Mouse (Mus musculus): ENCODE measurements at regions not wholly inside any gene's neighbourhood (a gene's known extent, or its start where the extent isn't known, plus 50 kb on each side); places are given as distances from the start of the nearest gene placed in this dataset.
A peak's percentile ranks its signal among the peaks of the same experiment; 100 is the strongest.

DNA sequence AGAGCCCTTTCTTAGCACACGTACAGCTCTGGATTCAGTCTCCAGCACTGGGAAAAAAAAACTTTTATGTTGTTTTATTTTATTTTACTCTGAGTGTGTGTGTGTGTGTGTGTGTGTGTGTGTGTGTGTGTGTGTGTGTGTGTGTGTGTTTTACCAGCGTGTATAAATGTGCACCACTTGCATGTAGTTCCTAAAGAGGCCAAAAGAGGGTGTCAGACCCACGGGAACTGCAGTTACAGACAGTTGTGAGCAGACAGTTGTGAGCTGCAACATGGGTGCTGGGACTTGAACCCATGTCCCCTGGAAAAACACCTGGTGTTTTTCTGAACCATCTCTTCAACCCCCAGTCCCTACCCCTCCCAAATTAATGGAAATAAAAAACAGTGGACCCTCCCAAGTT lies 165.1 kb upstream of the Plekha5 start:
- no peak overlapping the region for H3K4me3 ChIP-seq (ENCODE audit: low read depth, low read length)
- TF ChIP-seq POLR2A (IDR thresholded peaks at IDR 0.05; ENCODE audit: insufficient read depth, low read length): no peak
- TF ChIP-seq CTCF (IDR thresholded peaks at IDR 0.05; ENCODE audit: low read depth, low read length): peak; percentile 40
- no peak for TF ChIP-seq EP300 (IDR thresholded peaks at IDR 0.05; ENCODE audit: insufficient read depth, low read depth, low read length)

GRCm38 (mm10) chr6:140258101-140258500 lies 165.8 kb upstream of the Plekha5 start:
- TF ChIP-seq POLR2A (IDR thresholded peaks at IDR 0.05; ENCODE audit: insufficient read depth, low read length): no peak
- no peak for TF ChIP-seq EP300 (IDR thresholded peaks at IDR 0.05; ENCODE audit: insufficient read depth, low read depth, low read length)
- TF ChIP-seq CTCF (IDR thresholded peaks at IDR 0.05; ENCODE audit: low read depth, low read length): no peak
- H3K4me1 ChIP-seq (ENCODE audit: control insufficient read depth, insufficient read depth, low read length): peaks cover 2% of the 10 kb centered on the region
- H3K9me3 ChIP-seq (replicated peaks; ENCODE audit: control insufficient read depth, insufficient read depth, low read length, poor library complexity, severe bottlenecking): no peaks in the 10 kb centered on the region
- no peaks in the 10 kb centered on the region for H3K36me3 ChIP-seq (ENCODE audit: control insufficient read depth, insufficient read depth, low read length, poor library complexity, severe bottlenecking)
- no peak overlapping the region for H3K27ac ChIP-seq (ENCODE audit: insufficient read depth, low read length)
- H3K4me3 ChIP-seq (ENCODE audit: low read depth, low read length): no peak overlapping the region
- H3K9ac ChIP-seq (ENCODE audit: low read depth, poor library complexity, severe bottlenecking): no peak overlapping the region
- no peaks in the 10 kb centered on the region for H3K27me3 ChIP-seq (ENCODE audit: control insufficient read depth, insufficient read depth, low read length, poor library complexity, severe bottlenecking)

More for the DNA sequence above, 165.1 kb upstream of the Plekha5 start:
- Histone ChIP-seq H3K36me3 (ENCODE audit: control insufficient read depth, insufficient read depth, low read length, poor library complexity, severe bottlenecking) (no peaks in the 10 kb centered on the region), H3K9me3 (replicated peaks; ENCODE audit: control insufficient read depth, insufficient read depth, low read length, poor library complexity, severe bottlenecking) (no peaks in the 10 kb centered on the region), H3K27me3 (ENCODE audit: control insufficient read depth, insufficient read depth, low read length, poor library complexity, severe bottlenecking) (no peaks in the 10 kb centered on the region), H3K27ac (ENCODE audit: insufficient read depth, low read length) (no peak overlapping the region), H3K9ac (ENCODE audit: low read depth, poor library complexity, severe bottlenecking) (no peak overlapping the region), H3K4me1 (ENCODE audit: control insufficient read depth, insufficient read depth, low read length) (peaks cover 2% of the 10 kb centered on the region)

DNA sequence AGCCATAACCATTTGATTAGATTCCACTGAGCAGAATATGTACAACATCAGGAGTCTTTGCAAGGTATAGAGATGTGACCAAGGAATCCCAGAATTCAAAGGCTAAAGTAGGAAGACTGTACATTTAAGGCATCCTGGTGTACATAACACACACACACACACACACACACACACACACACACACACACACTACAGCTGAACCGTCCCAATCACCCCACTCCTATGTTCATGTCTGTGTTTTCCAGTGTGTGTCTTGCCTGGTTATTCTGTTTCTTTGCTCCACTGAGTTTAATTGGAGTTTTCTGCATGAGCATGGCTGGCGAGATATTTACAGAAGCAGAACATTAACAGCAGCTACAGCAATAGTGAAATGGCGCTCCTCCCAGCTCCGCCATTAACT lies 172.3 kb upstream of the Plekha5 start:
- H3K9me3 ChIP-seq (replicated peaks; ENCODE audit: control insufficient read depth, insufficient read depth, low read length, poor library complexity, severe bottlenecking): no peaks in the 10 kb centered on the region
- H3K4me3 ChIP-seq (ENCODE audit: low read depth, low read length): no peak overlapping the region
- H3K27me3 ChIP-seq (ENCODE audit: control insufficient read depth, insufficient read depth, low read length, poor library complexity, severe bottlenecking): no peaks in the 10 kb centered on the region
- TF ChIP-seq CTCF (IDR thresholded peaks at IDR 0.05; ENCODE audit: low read depth, low read length) (no peak), POLR2A (IDR thresholded peaks at IDR 0.05; ENCODE audit: insufficient read depth, low read length) (no peak), EP300 (IDR thresholded peaks at IDR 0.05; ENCODE audit: insufficient read depth, low read depth, low read length) (no peak)
- H3K9ac ChIP-seq (ENCODE audit: low read depth, poor library complexity, severe bottlenecking): no peak overlapping the region
- no peaks in the 10 kb centered on the region for H3K36me3 ChIP-seq (ENCODE audit: control insufficient read depth, insufficient read depth, low read length, poor library complexity, severe bottlenecking)
- no peak overlapping the region for H3K27ac ChIP-seq (ENCODE audit: insufficient read depth, low read length)
- no peaks in the 10 kb centered on the region for H3K4me1 ChIP-seq (ENCODE audit: control insufficient read depth, insufficient read depth, low read length)

DNA sequence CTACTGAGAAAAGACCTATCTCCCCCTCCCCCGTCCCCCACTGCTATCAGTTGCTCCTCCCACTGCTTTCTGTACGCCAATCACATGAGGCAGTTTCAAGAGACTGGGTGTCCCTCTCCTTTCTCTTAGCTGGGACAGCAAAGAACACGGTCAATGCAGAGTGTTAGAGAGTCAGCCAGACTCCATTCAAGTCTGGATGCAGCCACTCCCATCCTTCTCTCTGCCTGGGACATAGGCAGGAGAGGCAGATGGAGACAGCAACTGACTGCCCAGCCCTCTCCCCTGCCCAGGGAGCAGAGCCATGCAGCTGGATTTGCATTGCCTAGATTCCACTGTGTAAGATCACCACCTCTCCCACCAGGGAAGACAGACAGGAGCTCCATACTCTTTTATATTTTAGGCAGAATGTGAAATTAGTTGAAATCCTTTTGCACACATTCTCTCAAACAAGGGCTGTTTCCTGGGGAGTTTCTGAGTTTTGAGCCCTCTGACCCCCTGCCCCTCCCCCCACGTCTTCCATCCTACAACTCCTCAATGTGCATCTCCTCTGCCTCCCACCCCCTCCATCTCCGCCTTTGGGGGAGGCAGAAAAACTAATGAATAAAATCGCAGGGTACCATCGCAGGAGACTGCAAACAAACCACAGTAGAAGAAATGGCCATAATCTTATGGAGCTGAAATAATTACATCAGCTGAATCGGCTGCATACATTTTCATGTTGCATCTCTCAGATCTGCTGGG lies 180.3 kb upstream of the Plekha5 start:
- H3K4me1 ChIP-seq (ENCODE audit: control insufficient read depth, insufficient read depth, low read length): no peaks in the 10 kb centered on the region
- H3K27ac ChIP-seq (ENCODE audit: insufficient read depth, low read length): no peak overlapping the region
- H3K4me3 ChIP-seq (ENCODE audit: low read depth, low read length): no peak overlapping the region
- H3K9ac ChIP-seq (ENCODE audit: low read depth, poor library complexity, severe bottlenecking): no peak overlapping the region
- H3K36me3 ChIP-seq (ENCODE audit: control insufficient read depth, insufficient read depth, low read length, poor library complexity, severe bottlenecking): no peaks in the 10 kb centered on the region
- H3K27me3 ChIP-seq (ENCODE audit: control insufficient read depth, insufficient read depth, low read length, poor library complexity, severe bottlenecking): no peaks in the 10 kb centered on the region
- no peaks in the 10 kb centered on the region for H3K9me3 ChIP-seq (replicated peaks; ENCODE audit: control insufficient read depth, insufficient read depth, low read length, poor library complexity, severe bottlenecking)
- TF ChIP-seq CTCF (IDR thresholded peaks at IDR 0.05; ENCODE audit: low read depth, low read length): no peak
- no peak for TF ChIP-seq EP300 (IDR thresholded peaks at IDR 0.05; ENCODE audit: insufficient read depth, low read depth, low read length)
- TF ChIP-seq POLR2A (IDR thresholded peaks at IDR 0.05; ENCODE audit: insufficient read depth, low read length): no peak

GRCm38 (mm10) chr6:140239356-140239755 lies 184.5 kb upstream of the Plekha5 start:
- Histone ChIP-seq H3K27ac (ENCODE audit: insufficient read depth, low read length) (no peak overlapping the region), H3K36me3 (ENCODE audit: control insufficient read depth, insufficient read depth, low read length, poor library complexity, severe bottlenecking) (no peaks in the 10 kb centered on the region), H3K9me3 (replicated peaks; ENCODE audit: control insufficient read depth, insufficient read depth, low read length, poor library complexity, severe bottlenecking) (no peaks in the 10 kb centered on the region), H3K9ac (ENCODE audit: low read depth, poor library complexity, severe bottlenecking) (no peak overlapping the region), H3K4me1 (ENCODE audit: control insufficient read depth, insufficient read depth, low read length) (no peaks in the 10 kb centered on the region), H3K27me3 (ENCODE audit: control insufficient read depth, insufficient read depth, low read length, poor library complexity, severe bottlenecking) (no peaks in the 10 kb centered on the region), H3K4me3 (ENCODE audit: low read depth, low read length) (no peak overlapping the region)
- TF ChIP-seq POLR2A (IDR thresholded peaks at IDR 0.05; ENCODE audit: insufficient read depth, low read length) (no peak), CTCF (IDR thresholded peaks at IDR 0.05; ENCODE audit: low read depth, low read length) (no peak), EP300 (IDR thresholded peaks at IDR 0.05; ENCODE audit: insufficient read depth, low read depth, low read length) (no peak)

DNA sequence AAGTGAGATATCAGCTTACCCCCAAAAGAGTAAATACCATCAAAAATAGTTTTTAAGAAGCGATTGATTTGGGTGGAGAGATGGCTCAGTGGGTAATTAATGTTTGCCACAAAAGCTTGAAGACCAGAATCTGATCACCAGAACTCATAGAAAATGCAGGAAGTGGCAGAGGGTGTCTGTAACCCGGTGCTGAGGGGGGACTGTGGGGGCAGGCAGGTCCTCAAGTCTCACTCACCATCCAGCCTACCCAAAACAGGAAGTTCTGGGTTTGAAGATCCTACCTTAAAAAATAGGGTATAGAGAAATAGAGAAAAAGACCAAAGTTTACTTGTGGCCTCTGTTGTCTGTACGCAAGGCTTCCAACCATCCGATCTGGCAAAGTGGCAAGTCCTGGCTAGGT lies 190.3 kb upstream of the Plcz1 start:
- no peaks in the 10 kb centered on the region for H3K9me3 ChIP-seq (replicated peaks; ENCODE audit: control insufficient read depth, insufficient read depth, low read length, poor library complexity, severe bottlenecking)
- H3K4me1 ChIP-seq (ENCODE audit: control insufficient read depth, insufficient read depth, low read length): no peaks in the 10 kb centered on the region
- TF ChIP-seq EP300 (IDR thresholded peaks at IDR 0.05; ENCODE audit: insufficient read depth, low read depth, low read length) (no peak), CTCF (IDR thresholded peaks at IDR 0.05; ENCODE audit: low read depth, low read length) (no peak), POLR2A (IDR thresholded peaks at IDR 0.05; ENCODE audit: insufficient read depth, low read length) (no peak)
- no peak overlapping the region for H3K27ac ChIP-seq (ENCODE audit: insufficient read depth, low read length)
- H3K9ac ChIP-seq (ENCODE audit: low read depth, poor library complexity, severe bottlenecking): no peak overlapping the region
- no peaks in the 10 kb centered on the region for H3K27me3 ChIP-seq (ENCODE audit: control insufficient read depth, insufficient read depth, low read length, poor library complexity, severe bottlenecking)
- no peak overlapping the region for H3K4me3 ChIP-seq (ENCODE audit: low read depth, low read length)
- H3K36me3 ChIP-seq (ENCODE audit: control insufficient read depth, insufficient read depth, low read length, poor library complexity, severe bottlenecking): no peaks in the 10 kb centered on the region

Measured in ES-Bruce4 (cell line).